18 mouse cellular contexts compared by ENCODE assay signal in the genomic region with DNA sequence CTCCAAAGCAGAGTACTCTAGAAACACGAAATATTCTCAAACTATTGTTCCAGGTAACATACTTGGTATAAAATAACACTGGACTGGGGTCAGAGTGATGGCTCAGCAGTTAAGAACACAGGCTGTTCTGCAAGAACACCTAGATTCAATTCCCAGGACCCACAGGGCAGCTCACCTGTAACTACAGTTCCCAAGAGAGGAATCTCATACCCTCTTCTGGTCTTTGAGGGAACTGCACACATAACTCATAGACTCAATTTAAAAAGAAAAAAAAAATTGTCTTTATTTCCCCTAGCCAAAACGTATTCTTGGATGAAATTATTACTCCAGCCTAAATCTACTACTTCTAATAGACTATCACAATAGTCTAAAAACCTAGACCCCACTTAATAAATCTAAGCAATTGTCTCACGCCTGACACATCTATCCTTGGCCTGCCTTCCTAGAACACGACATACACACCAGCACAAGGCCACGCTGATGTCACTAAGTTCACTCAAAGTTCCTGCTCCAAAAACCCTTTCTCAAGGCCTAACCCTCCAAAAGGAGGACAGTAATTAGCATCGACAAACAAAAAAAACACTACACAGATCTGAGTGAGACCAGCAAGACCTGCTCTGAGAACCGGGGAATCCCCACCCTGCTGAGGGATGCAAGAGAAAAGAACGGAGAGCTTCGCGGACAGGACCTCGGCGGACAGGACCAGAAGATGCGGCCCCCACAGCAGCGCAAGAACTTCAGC.
A peak's percentile ranks its signal among the peaks of the same experiment; 100 is the strongest.
DNase-seq lines count a peak whose midpoint lies in the region; ATAC-seq and TF ChIP-seq lines count a peak whose summit lies in the region.
"Had no signal": no experiment of that assay in that cellular context is flagged by ENCODE, and none has a peak within 500 bp of the region (broad histone marks: within the 10 kb centered on the region; RNA-seq: fewer than 3 reads in every experiment).

No protein-coding gene starts in this region.

- H3K36me3 ChIP-seq in hindbrain, postnatal 0 days (ENCODE audit: insufficient read depth, low read length) = peaks cover 35% of the 10 kb centered on the region
- H3K36me3 ChIP-seq in hindbrain, embryonic 11.5 days (ENCODE audit: control insufficient read depth, insufficient read depth, low read length) = peaks cover 2% of the 10 kb centered on the region; the same call in 1 of the 2 replicates

- intact Hi-C loops in heart, postnatal 14 days (cut with DNase I) = no loop called here

- ATAC-seq in hindbrain, postnatal 0 days = no peak
- no peak for ATAC-seq in hindbrain, embryonic 11.5 days (ENCODE audit: low FRiP score)
- peak; percentile 32; the same call in 1 of the 2 replicates for ATAC-seq in megakaryocyte progenitor cell, adult 5-6 weeks (replicated peaks; ENCODE audit: poor library complexity)

- TF ChIP-seq CTCF in hindbrain, postnatal 0 days (IDR thresholded peaks at IDR 0.05; ENCODE audit: low read depth) = peak; percentile 50

- no peak overlapping the region for H3K9ac ChIP-seq in hindbrain, postnatal 0 days (replicated peaks; ENCODE audit: low read length)
- no peak overlapping the region for H3K9ac ChIP-seq in hindbrain, embryonic 11.5 days (ENCODE audit: low read depth, low read length)
- H3K9ac ChIP-seq: heart, embryonic 12.5 days; hindbrain, embryonic 14.5 days; limb, embryonic 15.5 days had no signal

- no peak overlapping the region for H3K4me2 ChIP-seq in hindbrain, postnatal 0 days (ENCODE audit: low read depth, low read length)
- H3K4me2 ChIP-seq in hindbrain, embryonic 11.5 days (replicated peaks; ENCODE audit: low read depth, low read length) = no peak overlapping the region
- H3K4me2 ChIP-seq: heart, embryonic 12.5 days; hindbrain, embryonic 14.5 days; limb, embryonic 15.5 days had no signal

- peak; percentile 71 for DNase-seq in adrenal gland, adult 2 months
- no peak for DNase-seq in adrenal gland, adult 18-20 months (ENCODE audit: low spot score in 2 of 2)
- peak; percentile 46 for DNase-seq in hindbrain, postnatal 0 days (ENCODE audit: low spot score)
- no peak for DNase-seq in hindbrain, embryonic 11.5 days (ENCODE audit: low spot score)
- DNase-seq in lung, postnatal 36 days = peak; percentile 40
- DNase-seq in lung, postnatal 25 days (ENCODE audit: low spot score) = no peak
- DNase-seq in heart, postnatal 14 days = no peak
- DNase-seq: cerebellum, adult 9-10 months; gastrocnemius, postnatal 10 days; kidney, postnatal 10 days; layer of hippocampus, postnatal 36 days; right cerebral cortex, postnatal 14 days; thymus, postnatal 25 days had no signal

- no peak overlapping the region for H3K27ac ChIP-seq in hindbrain, postnatal 0 days
- no peak overlapping the region for H3K27ac ChIP-seq in hindbrain, embryonic 11.5 days (ENCODE audit: low read depth, low read length)
- H3K27ac ChIP-seq: hindbrain, embryonic 14.5 days; limb, embryonic 15.5 days; macrophage had no signal

- H3K4me1 ChIP-seq in hindbrain, postnatal 0 days (ENCODE audit: insufficient read depth, low read length) = no peaks in the 10 kb centered on the region
- no peaks in the 10 kb centered on the region for H3K4me1 ChIP-seq in hindbrain, embryonic 11.5 days (replicated peaks; ENCODE audit: control insufficient read depth, insufficient read depth, low read length)
- H3K4me1 ChIP-seq: limb, embryonic 15.5 days had no signal

- H3K4me3 ChIP-seq in hindbrain, postnatal 0 days (ENCODE audit: low read length) = no peak overlapping the region
- no peak overlapping the region for H3K4me3 ChIP-seq in hindbrain, embryonic 11.5 days (ENCODE audit: low read depth, low read length)
- H3K4me3 ChIP-seq: heart, embryonic 12.5 days; limb, embryonic 15.5 days had no signal

- WGBS in hindbrain, postnatal 0 days = 93% methylated on average over 14 of the region's 14 CpGs
- WGBS in hindbrain, embryonic 11.5 days = 96% methylated on average over 14 of the region's 14 CpGs

- no peaks in the 10 kb centered on the region for H3K9me3 ChIP-seq in hindbrain, postnatal 0 days (ENCODE audit: low read length)
- H3K9me3 ChIP-seq in hindbrain, embryonic 11.5 days (ENCODE audit: control insufficient read depth, low read length) = no peaks in the 10 kb centered on the region
- H3K9me3 ChIP-seq: heart, embryonic 12.5 days; limb, embryonic 15.5 days had no signal

- H3K27me3 ChIP-seq in hindbrain, postnatal 0 days (ENCODE audit: insufficient read depth, low read length) = no peaks in the 10 kb centered on the region
- no peaks in the 10 kb centered on the region for H3K27me3 ChIP-seq in hindbrain, embryonic 11.5 days (ENCODE audit: control insufficient read depth, insufficient read depth, low read length)
- H3K27me3 ChIP-seq: heart, embryonic 12.5 days; limb, embryonic 15.5 days had no signal

Comparison
In these comparisons a context has a peak if more than half of its experiments do, and no peak if none do; other contexts are left out.
1. DNase-seq: peak in adrenal gland, adult 2 months (single experiment), hindbrain, postnatal 0 days (single experiment) and lung, postnatal 36 days (single experiment); none in adrenal gland, adult 18-20 months (0 of 2), hindbrain, embryonic 11.5 days (single experiment), lung, postnatal 25 days (single experiment) and heart, postnatal 14 days (0 of 2).